Mouse (Mus musculus) myocyte (in vitro differentiated cells): ENCODE measurements at regions not wholly inside any gene's neighbourhood (a gene's known extent, or its start where the extent isn't known, plus 50 kb on each side); places are given as distances from the start of the nearest gene placed in this dataset.

Source experiments
- H3K27me3 ChIP-seq: one replicate; pipeline ENCODE4 v1.6.1; 2011; ENCODE audit not compliant: control insufficient read depth, insufficient read depth, insufficient read length
- H3K36me3 ChIP-seq: one replicate; pipeline ENCODE4 v1.6.1; 2011; ENCODE audit not compliant: control insufficient read depth, insufficient read depth
- H3K4me2 ChIP-seq: one replicate; pipeline ENCODE4 v1.6.1; 2011; ENCODE audit warnings: low read depth, control low read depth
- H3K4me3 ChIP-seq: one replicate; pipeline ENCODE4 v1.5.1; 2011; ENCODE audit warnings: mild to moderate bottlenecking, control low read depth, moderate library complexity
- H3K79me2 ChIP-seq: one replicate; pipeline ENCODE4 v1.6.1; 2011; ENCODE audit not compliant: control insufficient read depth, insufficient read depth
- H3ac ChIP-seq: one replicate; pipeline ENCODE4 v1.6.1; 2011; ENCODE audit not compliant: control insufficient read depth, insufficient read length
- CEBPB ChIP-seq: IDR thresholded peaks from 2 replicates; pipeline ENCODE4 v1.6.1; 2011; ENCODE audit warnings: mild to moderate bottlenecking, moderate library complexity; ENCODE audit not compliant: poor library complexity, insufficient read depth, severe bottlenecking
- E2F4 ChIP-seq: IDR thresholded peaks from one replicate; pipeline ENCODE4 v1.6.1; 2011; ENCODE audit warnings: mild to moderate bottlenecking, control low read depth, moderate library complexity; ENCODE audit not compliant: insufficient read depth
- MAX ChIP-seq: IDR thresholded peaks from one replicate; pipeline ENCODE4 v1.6.1; 2011; ENCODE audit warnings: low read depth, mild to moderate bottlenecking, control low read depth
- MYOD1 ChIP-seq, 3 experiments: IDR thresholded peaks; one replicate each; pipeline ENCODE4 v1.6.1; 2011; ENCODE audit warnings: control low read depth in 2 of 3, low read depth in 2 of 3, mild to moderate bottlenecking in 2 of 3, moderate library complexity in 1 of 3; ENCODE audit not compliant: insufficient read length in 2 of 3, control insufficient read depth in 1 of 3
- MYOG ChIP-seq, 3 experiments: IDR thresholded peaks; one replicate each; pipeline ENCODE4 v1.6.1; 2011; ENCODE audit warnings: control low read depth in 2 of 3, low read depth in 2 of 3, mild to moderate bottlenecking in 2 of 3; ENCODE audit not compliant: insufficient read length in 2 of 3, control insufficient read depth in 1 of 3, insufficient read depth in 1 of 3
- POLR2A ChIP-seq: IDR thresholded peaks from one replicate; pipeline ENCODE4 v1.6.1; 2011; ENCODE audit warnings: low read depth, mild to moderate bottlenecking, control low read depth, moderate library complexity; ENCODE audit not compliant: insufficient read length
- POLR2AphosphoS2 ChIP-seq: IDR thresholded peaks from one replicate; pipeline ENCODE4 v1.6.1; 2011; ENCODE audit warnings: low read depth, control low read depth; ENCODE audit not compliant: insufficient read length
- REST ChIP-seq: IDR thresholded peaks from one replicate; pipeline ENCODE4 v1.6.1; 2011; ENCODE audit warnings: mild to moderate bottlenecking, control low read depth, moderate library complexity; ENCODE audit not compliant: insufficient read depth, insufficient read length
- SRF ChIP-seq: IDR thresholded peaks from one replicate; pipeline ENCODE4 v1.6.1; 2011; ENCODE audit warnings: low read depth; ENCODE audit not compliant: control insufficient read depth, insufficient read length
- TCF12 ChIP-seq: IDR thresholded peaks from one replicate; pipeline ENCODE4 v1.6.1; 2011; ENCODE audit warnings: mild to moderate bottlenecking, control low read depth; ENCODE audit not compliant: poor library complexity, insufficient read depth, severe bottlenecking
- TCF3 ChIP-seq: IDR thresholded peaks from one replicate; pipeline ENCODE4 v1.6.1; 2011; ENCODE audit warnings: low read depth, control low read depth; ENCODE audit not compliant: insufficient read length
- USF1 ChIP-seq: IDR thresholded peaks from one replicate; pipeline ENCODE4 v1.6.1; 2011; ENCODE audit warnings: low read depth, mild to moderate bottlenecking, control low read depth, moderate library complexity

GRCm38 (mm10) chr9:101616261-101616660, 245.4 kb upstream of the 9630041A04Rik start:
- Histone ChIP-seq H3K4me2 (no peak overlapping the region), H3K79me2 (no peaks in the 10 kb centered on the region), H3ac (no peak overlapping the region), H3K27me3 (peaks cover 12% of the 10 kb centered on the region), H3K36me3 (no peaks in the 10 kb centered on the region), H3K4me3 (no peak overlapping the region)
- TF ChIP-seq MYOD1 (IDR thresholded peaks at IDR 0.05; ENCODE audit: control insufficient read depth in 1 of 3, insufficient read length in 2 of 3, low read depth in 2 of 3): no peak
- no peak for TF ChIP-seq POLR2A
- no peak for TF ChIP-seq CEBPB
- TF ChIP-seq MAX: no peak
- no peak for TF ChIP-seq TCF12
- no peak for TF ChIP-seq REST
- no peak for TF ChIP-seq TCF3
- no peak for TF ChIP-seq MYOG (IDR thresholded peaks at IDR 0.05; ENCODE audit: control insufficient read depth in 1 of 3, insufficient read depth in 1 of 3, insufficient read length in 2 of 3, low read depth in 2 of 3)
- TF ChIP-seq E2F4: no peak

GRCm38 (mm10) chr9:101615176-101615575, 246.5 kb upstream of the 9630041A04Rik start:
- H3K27me3 ChIP-seq: peaks cover 6% of the 10 kb centered on the region
- H3K79me2 ChIP-seq: no peaks in the 10 kb centered on the region
- no peak overlapping the region for H3K4me3 ChIP-seq
- no peaks in the 10 kb centered on the region for H3K36me3 ChIP-seq
- no peak overlapping the region for H3ac ChIP-seq
- TF ChIP-seq POLR2AphosphoS2 (no peak), MAX (no peak), REST (no peak), TCF3 (no peak), USF1 (no peak), MYOD1 (IDR thresholded peaks at IDR 0.05; ENCODE audit: control insufficient read depth in 1 of 3, insufficient read length in 2 of 3, low read depth in 2 of 3) (no peak), E2F4 (no peak), CEBPB (no peak), SRF (no peak), MYOG (IDR thresholded peaks at IDR 0.05; ENCODE audit: control insufficient read depth in 1 of 3, insufficient read depth in 1 of 3, insufficient read length in 2 of 3, low read depth in 2 of 3) (no peak), POLR2A (no peak), TCF12 (no peak)
- H3K4me2 ChIP-seq: no peak overlapping the region

GRCm38 (mm10) chr9:101613933-101614332, 247.7 kb upstream of the 9630041A04Rik start:
- TF ChIP-seq MAX (no peak), TCF3 (no peak), USF1 (no peak), MYOG (IDR thresholded peaks at IDR 0.05; ENCODE audit: control insufficient read depth in 1 of 3, insufficient read depth in 1 of 3, insufficient read length in 2 of 3, low read depth in 2 of 3) (no peak), SRF (no peak), POLR2AphosphoS2 (no peak), POLR2A (no peak), E2F4 (no peak), REST (no peak), CEBPB (no peak), MYOD1 (IDR thresholded peaks at IDR 0.05; ENCODE audit: control insufficient read depth in 1 of 3, insufficient read length in 2 of 3, low read depth in 2 of 3) (no peak), TCF12 (no peak)
- H3K79me2 ChIP-seq: no peaks in the 10 kb centered on the region
- H3K27me3 ChIP-seq: peaks cover 6% of the 10 kb centered on the region
- no peaks in the 10 kb centered on the region for H3K36me3 ChIP-seq
- no peak overlapping the region for H3K4me3 ChIP-seq
- no peak overlapping the region for H3ac ChIP-seq
- H3K4me2 ChIP-seq: no peak overlapping the region

GRCm38 (mm10) chr9:101613471-101613870, 248.2 kb upstream of the 9630041A04Rik start:
- Histone ChIP-seq H3K27me3 (peaks cover 6% of the 10 kb centered on the region), H3K4me2 (no peak overlapping the region), H3K36me3 (no peaks in the 10 kb centered on the region), H3K79me2 (no peaks in the 10 kb centered on the region), H3K4me3 (no peak overlapping the region), H3ac (no peak overlapping the region)
- TF ChIP-seq MYOD1 (IDR thresholded peaks at IDR 0.05; ENCODE audit: control insufficient read depth in 1 of 3, insufficient read length in 2 of 3, low read depth in 2 of 3) (no peak), TCF12 (no peak), REST (no peak), CEBPB (no peak), SRF (no peak), E2F4 (no peak), TCF3 (no peak), POLR2A (no peak), USF1 (no peak), MAX (no peak), MYOG (IDR thresholded peaks at IDR 0.05; ENCODE audit: control insufficient read depth in 1 of 3, insufficient read depth in 1 of 3, insufficient read length in 2 of 3, low read depth in 2 of 3) (no peak), POLR2AphosphoS2 (no peak)

- TF ChIP-seq MYOD1 (IDR thresholded peaks at IDR 0.05; ENCODE audit: control insufficient read depth in 1 of 3, insufficient read length in 2 of 3, low read depth in 2 of 3) (no peak), USF1 (no peak), E2F4 (no peak), POLR2AphosphoS2 (no peak), MAX (no peak), POLR2A (no peak), SRF (no peak), CEBPB (no peak)
These were observed 248.7 kb upstream of the 9630041A04Rik start for GRCm38 (mm10) chr9:101612971-101613370.

More at GRCm38 (mm10) chr9:101612971-101613370, 248.7 kb upstream of the 9630041A04Rik start:
- Histone ChIP-seq H3ac (no peak overlapping the region), H3K79me2 (no peaks in the 10 kb centered on the region), H3K4me3 (no peak overlapping the region), H3K4me2 (no peak overlapping the region), H3K27me3 (peaks cover 6% of the 10 kb centered on the region), H3K36me3 (no peaks in the 10 kb centered on the region)
